Mouse (Mus musculus): Measurements from ENCODE around the gene Wasf3.
"Not testable (repeated sequence)": the region's sequence is repeated elsewhere in the genome, so short reads cannot be mapped to it uniquely, and the experiment has no call there.

- TF ChIP-seq POLR2A (IDR thresholded peaks at IDR 0.05; ENCODE audit: borderline replicate concordance, low read depth, low read length); CTCF (IDR thresholded peaks at IDR 0.05; ENCODE audit: low read depth, low read length): not testable (repeated sequence)
Observed at GRCm38 (mm10) chr5:146479564-146479963, 94.8 kb downstream of the Wasf3 start.

All from bone marrow macrophage, adult 2 months (primary cell).